Mouse (Mus musculus): ENCODE data around the gene Wfdc2. TPM values are rescaled to one million over a fixed set of nuclear protein-coding genes. Genes with fewer than 3 reads are reported as not detected.
"Not testable (repeated sequence)": the region's sequence is repeated elsewhere in the genome, so short reads cannot be mapped to it uniquely, and the experiment has no call there.

Gene Wfdc2
- polyA plus RNA-seq, 1 experiment from 2014 or later: 1.4 TPM

GRCm38 (mm10) chr2:164593494-164593893 lies 31.3 kb downstream of the Wfdc2 start, which contains the start of gene Eppin:
Gene Eppin, minus strand, starts transcription at chr2:164593594.
- ATAC-seq: no peak
- Histone ChIP-seq H3K27ac (ENCODE audit: low read length) (no peak within 1 kb of the TSS), H3K9me3 (ENCODE audit: control insufficient read depth, low read length) (no peaks in the 10 kb centered on the region), H3K4me2 (ENCODE audit: low read length) (no peak within 1 kb of the TSS), H3K36me3 (ENCODE audit: control insufficient read depth, insufficient read depth) (no peaks in the 10 kb centered on the region), H3K4me1 (replicated peaks; ENCODE audit: control insufficient read depth, insufficient read depth, low read length) (no peaks in the 10 kb centered on the region), H3K27me3 (replicated peaks; ENCODE audit: control insufficient read depth, insufficient read depth, low read length) (no peaks in the 10 kb centered on the region), H3K4me3 (replicated peaks; ENCODE audit: low read length) (no peak within 1 kb of the TSS), H3K9ac (replicated peaks; ENCODE audit: low read depth, low read length) (no peak within 1 kb of the TSS)
- 80% methylated on average over 4 of the region's 4 CpGs for WGBS

- no peaks in the 10 kb centered on the region for H3K27me3 ChIP-seq (replicated peaks; ENCODE audit: control insufficient read depth, insufficient read depth, low read length)
- H3K27ac ChIP-seq (ENCODE audit: low read length): no peak overlapping the region
- ATAC-seq: no peak
- H3K4me3 ChIP-seq (replicated peaks; ENCODE audit: low read length): no peak overlapping the region
- no peak overlapping the region for H3K4me2 ChIP-seq (ENCODE audit: low read length)
- H3K4me1 ChIP-seq (replicated peaks; ENCODE audit: control insufficient read depth, insufficient read depth, low read length): no peaks in the 10 kb centered on the region
- WGBS: 70% methylated on average over 3 of the region's 3 CpGs
- H3K9me3 ChIP-seq (ENCODE audit: control insufficient read depth, low read length): no peaks in the 10 kb centered on the region
- no peaks in the 10 kb centered on the region for H3K36me3 ChIP-seq (ENCODE audit: control insufficient read depth, insufficient read depth)
- H3K9ac ChIP-seq (replicated peaks; ENCODE audit: low read depth, low read length): no peak overlapping the region
Measured at GRCm38 (mm10) chr2:164600179-164600578, 38.0 kb downstream of the Wfdc2 start.

GRCm38 (mm10) chr2:164603482-164603881 lies 41.3 kb downstream of the Wfdc2 start:
- no peak overlapping the region for H3K4me3 ChIP-seq (replicated peaks; ENCODE audit: low read length)
- H3K4me1 ChIP-seq (replicated peaks; ENCODE audit: control insufficient read depth, insufficient read depth, low read length): no peaks in the 10 kb centered on the region
- no peaks in the 10 kb centered on the region for H3K9me3 ChIP-seq (ENCODE audit: control insufficient read depth, low read length)
- ATAC-seq: no peak
- 92% methylated on average over 3 of the region's 3 CpGs for whole genome bisulfite sequencing
- H3K4me2 ChIP-seq (ENCODE audit: low read length): no peak overlapping the region
- H3K27me3 ChIP-seq (replicated peaks; ENCODE audit: control insufficient read depth, insufficient read depth, low read length): no peaks in the 10 kb centered on the region
- H3K27ac ChIP-seq (ENCODE audit: low read length): no peak overlapping the region
- H3K36me3 ChIP-seq (ENCODE audit: control insufficient read depth, insufficient read depth): no peaks in the 10 kb centered on the region
- no peak overlapping the region for H3K9ac ChIP-seq (replicated peaks; ENCODE audit: low read depth, low read length)

GRCm38 (mm10) chr2:164604411-164604810 lies 42.2 kb downstream of the Wfdc2 start:
- Histone ChIP-seq H3K4me2 (ENCODE audit: low read length) (no peak overlapping the region), H3K27me3 (replicated peaks; ENCODE audit: control insufficient read depth, insufficient read depth, low read length) (no peaks in the 10 kb centered on the region), H3K9me3 (ENCODE audit: control insufficient read depth, low read length) (no peaks in the 10 kb centered on the region), H3K4me1 (replicated peaks; ENCODE audit: control insufficient read depth, insufficient read depth, low read length) (no peaks in the 10 kb centered on the region), H3K27ac (ENCODE audit: low read length) (no peak overlapping the region), H3K4me3 (replicated peaks; ENCODE audit: low read length) (no peak overlapping the region), H3K9ac (replicated peaks; ENCODE audit: low read depth, low read length) (no peak overlapping the region), H3K36me3 (ENCODE audit: control insufficient read depth, insufficient read depth) (no peaks in the 10 kb centered on the region)
- no peak for ATAC-seq
- 90% methylated on average over 8 of the region's 8 CpGs for WGBS

- Histone ChIP-seq H3K4me2 (ENCODE audit: low read length) (no peak overlapping the region), H3K9ac (replicated peaks; ENCODE audit: low read depth, low read length) (no peak overlapping the region), H3K27ac (ENCODE audit: low read length) (no peak overlapping the region), H3K36me3 (ENCODE audit: control insufficient read depth, insufficient read depth) (no peaks in the 10 kb centered on the region), H3K27me3 (replicated peaks; ENCODE audit: control insufficient read depth, insufficient read depth, low read length) (no peaks in the 10 kb centered on the region), H3K9me3 (ENCODE audit: control insufficient read depth, low read length) (no peaks in the 10 kb centered on the region), H3K4me1 (replicated peaks; ENCODE audit: control insufficient read depth, insufficient read depth, low read length) (no peaks in the 10 kb centered on the region), H3K4me3 (replicated peaks; ENCODE audit: low read length) (no peak overlapping the region)
- ATAC-seq: no peak
- 80% methylated on average over 6 of the region's 6 CpGs for WGBS
Measured at GRCm38 (mm10) chr2:164608781-164609180, 46.6 kb downstream of the Wfdc2 start.

- H3K4me2 ChIP-seq (ENCODE audit: low read length); H3K4me1 ChIP-seq (replicated peaks; ENCODE audit: control insufficient read depth, insufficient read depth, low read length); H3K9ac ChIP-seq (replicated peaks; ENCODE audit: low read depth, low read length); H3K36me3 ChIP-seq (ENCODE audit: control insufficient read depth, insufficient read depth); H3K4me3 ChIP-seq (replicated peaks; ENCODE audit: low read length); ATAC-seq; H3K9me3 ChIP-seq (ENCODE audit: control insufficient read depth, low read length); H3K27ac ChIP-seq (ENCODE audit: low read length); H3K27me3 ChIP-seq (replicated peaks; ENCODE audit: control insufficient read depth, insufficient read depth, low read length): not testable (repeated sequence)
- 50% methylated on average over 8 of the region's 8 CpGs for WGBS
Measured at GRCm38 (mm10) chr2:164613471-164613870, 51.3 kb downstream of the Wfdc2 start, which contains the start of the genes Wfdc6b and Wfdc8. Gene Wfdc6b, plus strand, starts transcription at chr2:164613522. Gene Wfdc8, minus strand, starts transcription at chr2:164613626.

GRCm38 (mm10) chr2:164615386-164615785 lies 53.2 kb downstream of the Wfdc2 start:
- no peak for ATAC-seq
- Histone ChIP-seq H3K9me3 (ENCODE audit: control insufficient read depth, low read length) (no peaks in the 10 kb centered on the region), H3K4me2 (ENCODE audit: low read length) (no peak overlapping the region), H3K27ac (ENCODE audit: low read length) (no peak overlapping the region), H3K27me3 (replicated peaks; ENCODE audit: control insufficient read depth, insufficient read depth, low read length) (no peaks in the 10 kb centered on the region), H3K9ac (replicated peaks; ENCODE audit: low read depth, low read length) (no peak overlapping the region), H3K36me3 (ENCODE audit: control insufficient read depth, insufficient read depth) (no peaks in the 10 kb centered on the region), H3K4me3 (replicated peaks; ENCODE audit: low read length) (no peak overlapping the region), H3K4me1 (replicated peaks; ENCODE audit: control insufficient read depth, insufficient read depth, low read length) (no peaks in the 10 kb centered on the region)
- 97% methylated on average over 3 of the region's 3 CpGs for WGBS

Other genes with a start within 250 kb of the Wfdc2 start
- not detected in 2 replicates for gene Svs6, start 245.7 kb upstream of the Wfdc2 start, polyA plus RNA-seq (2015; fragmentation: Nextera tagmentation; extraction: Ambion mirVana)
- not detected in 2 replicates for gene Svs5, start 229.7 kb upstream of the Wfdc2 start, polyA plus RNA-seq (2015; fragmentation: Nextera tagmentation; extraction: Ambion mirVana)
- not detected in 2 replicates for gene Slpi, start 173.3 kb upstream of the Wfdc2 start, polyA plus RNA-seq (2015; fragmentation: Nextera tagmentation; extraction: Ambion mirVana)
- 0.10 and 0.11 TPM in 2 replicates for gene Rbpjl, start 159.3 kb upstream of the Wfdc2 start, polyA plus RNA-seq (2015; fragmentation: Nextera tagmentation; extraction: Ambion mirVana)
- 2.0 and 3.1 TPM in 2 replicates for gene Matn4, start 157.3 kb upstream of the Wfdc2 start, polyA plus RNA-seq (2015; fragmentation: Nextera tagmentation; extraction: Ambion mirVana)
- 5.1 and 8.2 TPM in 2 replicates for gene Sdc4, start 118.5 kb upstream of the Wfdc2 start, polyA plus RNA-seq (2015; fragmentation: Nextera tagmentation; extraction: Ambion mirVana)
- 69.5 and 76.9 TPM in 2 replicates for gene Sys1, start 105.4 kb upstream of the Wfdc2 start, polyA plus RNA-seq (2015; fragmentation: Nextera tagmentation; extraction: Ambion mirVana)
- gene Gm20458, start 101.4 kb upstream of the Wfdc2 start, polyA plus RNA-seq (2015; fragmentation: Nextera tagmentation; extraction: Ambion mirVana): 9.8 and 11.4 TPM in 2 replicates
- not detected in 2 replicates for gene Trp53tg5, start 88.7 kb upstream of the Wfdc2 start, polyA plus RNA-seq (2015; fragmentation: Nextera tagmentation; extraction: Ambion mirVana)
- 5.3 and 9.2 TPM in 2 replicates for gene Dbndd2, start 76.3 kb upstream of the Wfdc2 start, polyA plus RNA-seq (2015; fragmentation: Nextera tagmentation; extraction: Ambion mirVana)
- gene Pigt, start 64.9 kb upstream of the Wfdc2 start, polyA plus RNA-seq (2015; fragmentation: Nextera tagmentation; extraction: Ambion mirVana): 58.6 and 68.3 TPM in 2 replicates
- not detected in 2 replicates for gene Spint3, start 11.0 kb downstream of the Wfdc2 start, polyA plus RNA-seq (2015; fragmentation: Nextera tagmentation; extraction: Ambion mirVana)
- not detected in 2 replicates for gene Wfdc6a, start 23.0 kb downstream of the Wfdc2 start, polyA plus RNA-seq (2015; fragmentation: Nextera tagmentation; extraction: Ambion mirVana)
- gene Eppin, start 31.2 kb downstream of the Wfdc2 start, polyA plus RNA-seq (2015; fragmentation: Nextera tagmentation; extraction: Ambion mirVana): not detected in 2 replicates
- gene Wfdc6b, start 51.1 kb downstream of the Wfdc2 start, polyA plus RNA-seq (2015; fragmentation: Nextera tagmentation; extraction: Ambion mirVana): not detected in 2 replicates
- gene Wfdc8, start 51.2 kb downstream of the Wfdc2 start, polyA plus RNA-seq (2015; fragmentation: Nextera tagmentation; extraction: Ambion mirVana): not detected in 2 replicates
- not detected in 2 replicates for gene Wfdc16, start 76.4 kb downstream of the Wfdc2 start, polyA plus RNA-seq (2015; fragmentation: Nextera tagmentation; extraction: Ambion mirVana)
- gene Wfdc10, start 93.6 kb downstream of the Wfdc2 start, polyA plus RNA-seq (2015; fragmentation: Nextera tagmentation; extraction: Ambion mirVana): not detected in 2 replicates
- gene Wfdc9, start 94.2 kb downstream of the Wfdc2 start, polyA plus RNA-seq (2015; fragmentation: Nextera tagmentation; extraction: Ambion mirVana): not detected in 2 replicates
- not detected in 2 replicates for gene Wfdc11, start 111.7 kb downstream of the Wfdc2 start, polyA plus RNA-seq (2015; fragmentation: Nextera tagmentation; extraction: Ambion mirVana)
- gene Wfdc13, start 122.7 kb downstream of the Wfdc2 start, polyA plus RNA-seq (2015; fragmentation: Nextera tagmentation; extraction: Ambion mirVana): not detected in 2 replicates
- gene Spint4, start 136.1 kb downstream of the Wfdc2 start, polyA plus RNA-seq (2015; fragmentation: Nextera tagmentation; extraction: Ambion mirVana): not detected in 2 replicates
- not detected in 2 replicates for gene Spint5, start 152.9 kb downstream of the Wfdc2 start, polyA plus RNA-seq (2015; fragmentation: Nextera tagmentation; extraction: Ambion mirVana)
- gene Wfdc3, start 183.5 kb downstream of the Wfdc2 start, polyA plus RNA-seq (2015; fragmentation: Nextera tagmentation; extraction: Ambion mirVana): 1.4 and 1.7 TPM in 2 replicates
- 67.5 and 72.9 TPM in 2 replicates for gene Dnttip1, start 183.6 kb downstream of the Wfdc2 start, polyA plus RNA-seq (2015; fragmentation: Nextera tagmentation; extraction: Ambion mirVana)
- gene Ube2c, start 207.5 kb downstream of the Wfdc2 start, polyA plus RNA-seq (2015; fragmentation: Nextera tagmentation; extraction: Ambion mirVana): 148 and 173 TPM in 2 replicates
- 1.1 TPM in 1 of 2 replicates, not detected in the other for gene Tnnc2, start 217.6 kb downstream of the Wfdc2 start, polyA plus RNA-seq (2015; fragmentation: Nextera tagmentation; extraction: Ambion mirVana)
- 26.0 and 35.6 TPM in 2 replicates for gene Snx21, start 223.4 kb downstream of the Wfdc2 start, polyA plus RNA-seq (2015; fragmentation: Nextera tagmentation; extraction: Ambion mirVana)
- gene Acot8, start 242.5 kb downstream of the Wfdc2 start, polyA plus RNA-seq (2015; fragmentation: Nextera tagmentation; extraction: Ambion mirVana): 16.3 and 19.3 TPM in 2 replicates
- gene Zswim3, start 242.7 kb downstream of the Wfdc2 start, polyA plus RNA-seq (2015; fragmentation: Nextera tagmentation; extraction: Ambion mirVana): 14.8 and 15.4 TPM in 2 replicates

Measured in forebrain, embryonic 16.5 days (tissue).